Mouse (Mus musculus): Measurements from ENCODE around the gene Akt3.

DNA sequence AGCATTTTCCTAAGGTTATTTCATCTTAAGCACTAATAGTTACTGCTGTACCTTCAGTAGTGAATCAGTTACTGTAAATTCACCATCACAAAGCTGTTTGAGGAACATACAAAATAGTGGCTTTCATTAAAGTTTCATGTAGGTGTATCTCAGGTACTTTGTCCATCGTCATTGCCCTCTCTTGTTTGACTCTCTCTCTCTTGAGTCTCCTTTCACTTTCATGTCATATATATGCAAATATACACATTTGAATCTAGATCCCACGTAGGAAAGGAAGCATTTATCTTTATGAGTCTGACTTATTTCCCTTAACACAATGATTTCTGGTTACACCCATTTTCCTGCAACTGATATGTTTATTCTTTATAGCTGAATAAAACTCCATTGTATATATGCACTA is 4.9 kb upstream of the Akt3 start:
- TF ChIP-seq CTCF (conservative IDR thresholded peaks at IDR 0.05; ENCODE audit: insufficient read depth, insufficient read length, low read depth, low read length) (no peak), POLR2A (IDR thresholded peaks at IDR 0.05; ENCODE audit: low read depth, low read length) (no peak)
